Mouse (Mus musculus) adrenal gland, postnatal 14 days (tissue): ENCODE data around the gene Gas7. TPM values are rescaled to one million over a fixed set of nuclear protein-coding genes. Genes with fewer than 3 reads are reported as not detected.

Experiments
- DNase-seq: peaks from one replicate; pipeline ENCODE4 v3.0.0; 2021; ENCODE audit warnings: mixed read lengths
- long read RNA-seq, 2 experiments: library from polyadenylated mRNA; stranded (forward); transcript quantifications; one replicate each; pipeline ENCODE4 v2.0.0; 2021
- total RNA-seq: library from RNA; stranded (reverse); gene quantifications from 2 replicates; pipeline ENCODE4 v1.2.3, GENCODE M21; 2021

Gas7 gene
- total RNA-seq = 23.3 and 28.8 TPM in 2 replicates
- long read RNA-seq, experiment 1, partial matches to known transcripts = 0 of 8 reads
- long read RNA-seq, experiment 1, other reads (novel, unspliced or antisense) = 5 of 8 reads
- long read RNA-seq, experiment 2, partial matches to known transcripts = 0 of 3 reads
- long read RNA-seq, experiment 2, other reads (novel, unspliced or antisense) = 2 of 3 reads

GRCm38 (mm10) chr11:67454874-67455526, at the start of gene Gas7:
Gene Gas7 (plus strand): TSS chr11:67455437.
- DNase-seq = peak; percentile 76

DNA sequence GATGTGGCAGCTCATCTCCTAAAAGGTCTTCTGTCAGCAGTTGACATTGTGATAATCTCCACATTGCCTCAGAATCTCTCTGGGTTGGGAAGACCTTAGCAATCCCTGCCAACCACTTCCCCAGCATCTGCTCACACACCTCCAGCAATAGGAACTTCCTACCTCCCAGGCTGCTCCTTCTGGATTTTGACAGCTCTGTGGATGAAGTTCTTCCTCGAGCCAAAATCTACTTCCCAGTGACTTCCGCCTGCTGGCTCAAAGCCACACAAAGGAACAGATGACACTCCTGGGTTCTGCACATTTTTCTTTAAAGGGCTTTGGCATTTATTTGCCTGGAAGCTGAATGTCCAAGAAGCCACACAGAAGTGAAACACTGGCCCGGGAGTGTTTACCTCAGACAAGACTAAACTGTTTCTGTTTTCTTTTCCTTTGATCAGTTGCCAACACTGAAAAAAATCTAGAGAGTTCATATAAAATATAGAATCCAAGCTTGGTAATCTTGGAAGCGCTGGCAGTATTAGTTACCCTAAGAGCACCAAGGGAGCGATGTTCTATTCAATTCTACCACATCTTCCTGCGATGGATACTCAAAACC, 40.8 kb upstream of the Gas7 start:
- peak; percentile 9 for DNase-seq

DNA sequence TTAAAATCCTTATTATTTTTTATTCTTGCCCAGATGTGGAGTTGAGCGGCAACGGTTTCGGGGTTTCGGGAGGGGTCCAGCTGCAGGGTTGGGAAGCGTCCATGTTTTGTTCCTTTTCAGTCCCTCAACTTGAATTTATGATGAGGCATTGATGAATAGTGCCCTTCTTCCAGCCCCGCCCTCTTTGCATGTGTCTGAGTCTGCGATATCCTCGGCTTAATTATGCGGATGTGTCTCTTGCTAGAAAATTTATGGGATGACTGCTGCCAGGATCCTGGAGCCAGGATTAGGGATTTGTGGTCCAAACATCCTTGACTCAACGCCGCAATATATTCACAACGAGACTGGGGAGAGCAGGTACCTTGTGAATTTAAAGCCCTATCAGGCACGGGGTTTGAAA, 31.7 kb upstream of the Gas7 start:
- DNase-seq = no peak

GRCm38 (mm10) chr11:67428196-67428595, 27.0 kb upstream of the Gas7 start:
- peak; percentile 69 for DNase-seq

- DNase-seq = no peak
Measured at GRCm38 (mm10) chr11:67429836-67430235, 25.4 kb upstream of the Gas7 start.

DNA sequence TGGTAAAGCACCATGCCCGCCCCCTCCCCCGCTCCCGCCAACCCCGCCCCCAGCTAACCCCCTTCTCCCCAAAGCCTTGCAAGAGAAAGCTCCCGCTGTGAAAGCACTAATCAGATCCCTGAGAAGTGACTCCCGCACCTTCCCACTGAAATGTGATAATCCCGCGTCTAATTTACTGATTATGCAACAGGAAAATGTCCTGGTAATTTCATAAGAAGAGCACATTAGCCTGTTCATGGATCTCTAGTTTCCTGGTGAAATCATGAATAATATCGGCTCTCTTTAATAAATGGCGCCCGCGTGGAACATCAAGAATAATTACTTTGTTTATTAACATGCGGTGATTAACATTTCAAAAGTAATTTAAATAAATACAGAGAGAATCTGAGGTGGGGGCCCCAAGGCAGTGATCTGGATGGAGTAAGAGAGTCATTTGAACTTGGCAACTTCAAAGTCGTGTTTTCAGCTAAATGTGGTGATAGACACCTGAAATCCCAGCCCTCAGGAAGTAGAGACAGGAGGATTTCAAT, 24.1 kb upstream of the Gas7 start:
- no peak for DNase-seq

DNA sequence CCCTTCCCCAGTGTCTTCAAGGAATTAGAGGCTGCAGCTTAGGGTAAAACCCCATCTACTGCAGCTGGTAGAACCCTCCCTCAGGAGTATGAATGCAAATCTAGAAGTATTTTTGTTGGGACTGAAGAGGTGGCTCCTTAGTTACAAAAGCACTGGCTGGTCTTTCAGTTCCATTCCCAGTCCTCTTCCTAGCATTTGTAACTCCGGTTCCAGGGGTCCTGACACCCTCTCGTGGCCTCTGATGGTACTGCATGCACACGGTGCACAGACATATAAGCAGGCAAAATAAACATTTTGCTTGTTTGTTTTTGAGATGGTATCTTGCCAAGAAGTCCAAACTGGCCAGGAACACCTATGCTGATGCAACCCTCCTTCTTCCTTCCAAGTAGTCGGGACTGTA, 23.4 kb upstream of the Gas7 start:
- no peak for DNase-seq

- no peak for DNase-seq
Measured at GRCm38 (mm10) chr11:67433763-67434162, 21.5 kb upstream of the Gas7 start.

DNA sequence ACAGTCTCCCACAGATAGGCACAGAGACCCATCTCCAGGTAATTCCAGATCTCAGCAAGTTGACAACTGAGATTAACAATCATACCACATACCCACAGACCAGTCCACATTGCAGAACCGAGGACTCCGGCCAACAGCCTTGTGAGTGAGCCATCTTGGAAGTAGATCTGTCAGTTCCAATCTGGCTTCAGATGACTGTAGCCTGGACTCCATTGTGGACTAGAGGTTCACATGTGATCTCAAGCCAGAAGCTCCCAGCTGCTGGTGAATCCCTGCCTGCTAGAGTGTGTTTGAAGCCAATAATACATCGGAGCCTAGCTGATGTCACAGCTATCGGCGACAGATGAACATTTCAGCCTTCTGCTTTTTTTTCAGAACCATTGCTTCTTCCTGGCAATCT, 16.5 kb upstream of the Gas7 start:
- DNase-seq = no peak

DNA sequence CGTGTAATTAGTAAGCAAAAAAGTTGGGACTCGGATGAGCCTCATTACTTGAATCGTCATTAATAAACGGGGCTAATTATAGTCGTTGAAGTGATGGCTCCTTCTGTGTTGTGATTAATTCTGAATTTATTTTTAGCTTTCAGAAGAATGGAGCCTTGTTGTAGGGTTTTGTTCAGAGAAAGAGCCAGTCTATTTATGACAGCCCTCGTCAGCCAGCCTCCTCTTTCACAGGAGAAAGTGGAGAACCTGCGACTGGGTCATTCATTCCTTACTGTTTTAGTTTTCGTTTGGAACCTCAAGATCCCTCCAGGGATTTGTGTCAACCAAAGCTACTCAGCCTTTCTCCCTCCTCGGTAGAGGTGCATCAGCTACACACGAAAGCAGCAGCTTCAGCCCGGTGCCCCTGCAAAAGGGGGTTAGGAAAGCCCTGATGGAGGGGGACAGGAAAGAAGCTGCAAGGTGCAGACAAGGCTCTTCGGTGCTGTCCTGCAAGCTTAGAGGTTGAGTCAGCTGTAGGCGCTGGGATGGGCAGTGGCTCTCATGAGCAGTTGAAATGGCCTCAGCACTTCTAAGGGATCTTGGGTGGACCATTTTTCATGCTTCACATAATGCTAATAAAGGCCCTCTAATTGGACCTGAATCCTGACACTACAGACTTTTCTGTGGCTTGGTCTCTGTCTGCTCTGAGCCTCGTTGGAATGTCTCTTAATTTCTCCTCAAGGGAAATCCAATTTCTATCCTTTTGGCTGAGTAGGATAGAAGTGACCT, 10.0 kb upstream of the Gas7 start:
- DNase-seq = no peak

GRCm38 (mm10) chr11:67451525-67451924, 3.7 kb upstream of the Gas7 start:
- DNase-seq = no peak

- peak; percentile 63 for DNase-seq
Measured at GRCm38 (mm10) chr11:67455527-67455981, 317 bp downstream of the Gas7 start.

- DNase-seq = peak; percentile 44
Measured at GRCm38 (mm10) chr11:67456029-67456428, 792 bp downstream of the Gas7 start.

- no peak for DNase-seq
Measured at GRCm38 (mm10) chr11:67458171-67458570, 2.9 kb downstream of the Gas7 start.

DNA sequence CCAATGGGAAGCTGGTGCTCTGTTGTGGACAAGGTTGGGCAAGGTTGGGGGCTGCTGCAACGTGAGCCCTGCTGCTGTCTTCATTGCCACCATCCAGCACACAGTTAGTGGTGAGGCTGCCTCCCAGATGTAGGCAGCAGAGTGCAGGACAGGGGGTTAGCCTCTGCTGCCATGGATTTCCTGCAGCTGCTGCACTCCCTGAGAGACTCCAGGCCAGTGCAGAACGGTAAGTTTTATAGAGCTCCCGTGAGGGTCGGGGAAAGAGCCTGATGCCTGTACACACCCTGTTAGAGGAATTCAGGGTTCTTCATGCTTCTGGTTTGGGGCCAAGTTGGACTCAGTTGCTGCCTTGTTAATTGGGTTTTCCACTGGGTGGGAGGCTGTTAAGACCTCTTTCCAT, 11.9 kb downstream of the Gas7 start:
- no peak for DNase-seq

DNA sequence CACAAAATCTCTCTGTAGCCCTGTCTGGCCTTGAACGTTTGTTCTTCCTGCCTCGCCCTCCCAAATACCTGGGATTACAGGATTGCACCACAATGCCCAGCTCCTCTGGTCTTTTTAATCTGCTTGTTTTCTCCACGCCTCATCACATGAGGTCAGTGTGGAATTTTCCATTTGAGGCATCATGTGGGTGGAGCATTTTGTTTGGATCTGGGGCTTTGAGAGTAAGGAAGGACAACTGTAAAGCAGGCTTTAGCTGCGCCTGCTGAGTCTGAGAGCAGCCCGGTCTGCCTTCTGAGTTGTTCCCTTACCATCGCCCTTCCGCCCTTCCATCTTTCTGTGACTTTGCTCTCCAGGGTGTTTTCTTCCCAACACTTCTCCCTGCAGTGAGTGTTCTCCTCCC, 13.6 kb downstream of the Gas7 start:
- DNase-seq = peak; percentile 38

GRCm38 (mm10) chr11:67474590-67474989, 19.4 kb downstream of the Gas7 start:
- no peak for DNase-seq

DNA sequence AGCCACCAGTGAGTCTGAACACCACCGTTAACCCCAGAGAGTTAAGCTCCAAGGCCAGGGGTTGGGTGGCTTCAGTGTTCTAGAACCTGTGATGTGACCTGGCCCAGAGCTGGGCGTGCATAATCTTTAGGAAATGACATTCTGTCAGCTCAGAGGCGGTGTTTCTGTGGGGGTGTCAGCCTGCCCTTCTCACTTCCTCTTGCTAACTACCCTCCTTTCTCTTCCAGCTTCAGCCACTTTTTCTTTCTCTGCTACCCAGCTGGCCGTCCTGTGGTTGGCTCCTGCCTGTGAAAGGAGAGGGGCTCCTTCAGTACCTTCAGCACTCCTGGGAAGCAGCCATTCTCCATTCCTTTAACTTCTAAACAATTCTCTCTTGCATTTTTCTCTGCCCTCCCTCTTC, 24.3 kb downstream of the Gas7 start:
- no peak for DNase-seq

DNA sequence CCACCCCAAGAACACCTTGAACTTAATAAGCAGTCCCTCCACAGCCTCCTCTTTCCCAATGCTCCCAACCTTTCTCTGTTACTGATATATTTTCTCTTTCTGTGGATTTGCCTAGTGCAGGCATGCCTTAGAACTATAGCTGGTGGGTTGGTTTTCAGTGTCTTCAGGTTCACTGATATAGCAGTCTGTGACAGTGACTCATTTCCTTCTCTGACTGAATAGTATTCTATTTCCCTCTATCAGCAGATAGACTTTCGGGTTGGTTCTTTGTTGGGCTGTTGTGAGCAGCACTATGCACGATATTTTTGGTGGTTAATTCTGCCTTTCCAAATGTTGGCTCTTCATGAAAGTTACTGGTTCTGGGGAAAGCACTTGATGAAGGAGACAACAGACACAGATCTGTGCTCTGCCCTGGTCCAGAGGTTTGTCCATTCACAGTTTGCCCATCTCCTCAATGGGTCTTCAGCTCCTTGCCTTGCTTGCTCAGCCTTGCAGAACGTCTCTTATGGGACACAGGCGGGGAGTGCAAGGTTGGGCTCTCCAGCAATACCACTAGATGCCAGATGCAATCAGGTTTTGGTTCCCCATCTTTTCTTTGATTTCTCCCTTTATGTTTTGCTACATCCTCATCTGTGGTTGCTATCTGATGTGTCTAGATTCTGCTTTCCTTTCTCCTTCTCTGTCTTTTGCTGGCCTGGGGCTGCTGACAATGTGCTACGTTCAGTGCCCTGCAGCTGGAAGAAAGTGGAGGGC, 25.1 kb downstream of the Gas7 start:
- no peak for DNase-seq

DNA sequence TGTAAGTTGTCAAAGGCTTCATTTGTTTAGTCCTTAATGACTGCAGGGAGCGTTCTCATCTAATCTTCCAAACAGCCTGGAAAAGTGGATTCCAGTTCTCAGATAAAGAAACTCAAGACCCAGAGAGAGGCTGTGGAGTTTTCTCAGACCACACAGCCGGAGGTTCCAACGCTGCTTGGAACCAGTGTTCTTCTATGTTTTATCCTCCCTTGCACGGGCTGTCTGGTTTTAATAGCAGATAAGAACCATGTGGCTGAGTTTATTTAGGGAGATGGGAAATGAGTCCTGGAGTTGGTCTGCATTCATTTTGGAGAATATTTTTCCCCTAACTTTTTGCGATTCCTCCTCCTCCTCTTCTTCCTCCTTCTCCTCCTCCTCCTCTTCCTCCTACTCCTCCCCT, 26.5 kb downstream of the Gas7 start:
- no peak for DNase-seq

DNA sequence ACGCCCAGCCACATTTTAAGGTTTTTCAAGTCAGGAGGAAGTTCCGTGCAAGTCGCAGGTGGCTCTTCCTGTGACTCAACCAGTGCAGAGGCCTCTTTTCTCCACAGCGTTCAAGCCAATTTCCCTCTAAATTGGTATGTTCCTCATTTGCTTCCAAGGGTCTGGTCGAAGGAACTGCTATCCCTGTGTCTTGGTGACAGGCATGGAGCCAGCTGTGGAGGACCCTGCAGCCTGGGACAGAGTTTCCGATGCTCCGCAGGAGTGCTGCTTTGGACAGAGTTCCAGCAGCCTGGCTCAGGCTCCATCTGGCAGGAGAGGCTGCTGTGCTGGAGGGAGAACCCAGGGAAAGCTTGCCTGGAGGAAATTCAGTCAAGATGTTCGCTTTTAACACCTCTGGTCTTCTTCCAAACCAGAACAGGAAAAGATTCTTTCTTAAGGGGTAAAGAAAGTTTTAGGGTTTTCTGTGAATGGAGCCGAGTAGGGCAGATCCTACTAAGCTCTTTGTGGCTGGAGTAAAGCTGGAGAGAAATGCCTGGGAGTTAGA, 27.1 kb downstream of the Gas7 start:
- no peak for DNase-seq

- no peak for DNase-seq
Measured at GRCm38 (mm10) chr11:67488156-67488555, 32.9 kb downstream of the Gas7 start.
